Mouse (Mus musculus): ENCODE results near the gene Ccdc12.

DNA sequence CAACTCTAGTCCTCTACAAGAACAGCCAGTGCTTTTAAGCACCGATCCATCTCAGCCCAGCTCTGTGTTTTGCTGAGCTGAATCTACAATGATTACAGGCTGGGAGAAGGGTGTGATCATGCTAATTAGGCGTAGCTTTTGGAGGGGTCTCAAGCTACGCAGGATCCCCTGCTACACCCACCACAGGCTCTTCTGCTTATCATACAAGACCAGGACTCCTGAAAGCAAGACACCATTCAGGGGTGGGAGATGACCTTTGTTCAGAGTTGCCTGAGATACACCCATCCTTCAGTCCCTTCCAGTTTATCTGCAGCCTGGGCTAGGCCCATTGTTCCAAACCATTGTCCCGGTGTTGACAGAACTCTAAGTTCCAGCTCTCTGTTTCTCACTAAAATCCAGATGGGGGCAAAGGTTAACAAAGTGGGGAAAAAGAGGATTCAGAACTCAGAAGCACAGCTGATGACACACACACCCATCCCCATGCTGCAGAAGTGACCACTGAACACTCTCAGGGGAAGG lies 96.7 kb downstream of the Ccdc12 start:
- TF ChIP-seq GATA1 (IDR thresholded peaks at IDR 0.05; ENCODE audit: borderline replicate concordance, low read length) (no peak), FLI1 (IDR thresholded peaks at IDR 0.05; ENCODE audit: low read length) (no peak)

Measured in megakaryocyte, embryonic 14.5 days (primary cell).